Mouse (Mus musculus) forebrain, embryonic 11.5 days (tissue): Measurements from ENCODE around the gene Lamtor3. TPM values are rescaled to one million over a fixed set of nuclear protein-coding genes. Genes with fewer than 3 reads are reported as not detected.

Source experiments
- ATAC-seq: fragments of 200-750 bp; cut with Nextera tagmentation; replicated peaks from 2 replicates; pipeline ENCODE4 v1.8.0; 2017; ENCODE audit warnings: moderate TSS enrichment; ENCODE audit not compliant: low FRiP score
- DNase-seq: peaks from one replicate; pipeline ENCODE4 v3.0.0-alpha.2; 2017; ENCODE audit warnings: low spot score
- H3K27ac ChIP-seq: fragments of 300-500 bp; sonication (generic); 2 replicates; pipeline ENCODE4 v1.5.1; 2014; ENCODE audit warnings: low read depth, low read length
- H3K27me3 ChIP-seq: fragments of 300-500 bp; sonication (generic); 2 replicates; pipeline ENCODE4 v1.6.1; 2014; ENCODE audit warnings: mild to moderate bottlenecking, low read length, mixed read lengths; ENCODE audit not compliant: control insufficient read depth, insufficient read depth
- H3K36me3 ChIP-seq: fragments of 300-500 bp; sonication (generic); 2 replicates; pipeline ENCODE4 v1.6.1; 2014; ENCODE audit warnings: mild to moderate bottlenecking, low read length, moderate library complexity, mixed read lengths; ENCODE audit not compliant: control insufficient read depth, insufficient read depth
- H3K4me1 ChIP-seq: fragments of 300-500 bp; sonication (generic); replicated peaks from 2 replicates; pipeline ENCODE4 v1.6.1; 2014; ENCODE audit warnings: low read length, mixed read lengths; ENCODE audit not compliant: control insufficient read depth, insufficient read depth
- H3K4me2 ChIP-seq: fragments of 300-500 bp; sonication (generic); 2 replicates; pipeline ENCODE4 v1.6.1; 2014; ENCODE audit warnings: low read depth, mild to moderate bottlenecking, low read length, moderate library complexity, mixed read lengths; ENCODE audit not compliant: severe bottlenecking
- H3K4me3 ChIP-seq: fragments of 300-500 bp; sonication (generic); 2 replicates; pipeline ENCODE4 v1.5.1; 2014; ENCODE audit warnings: low read depth, low read length
- H3K9ac ChIP-seq: fragments of 300-500 bp; sonication (generic); 2 replicates; pipeline ENCODE4 v1.6.1; 2014; ENCODE audit warnings: low read length
- H3K9me3 ChIP-seq: fragments of 300-500 bp; sonication (generic); 2 replicates; pipeline ENCODE4 v1.6.1; 2016; ENCODE audit warnings: low read length, mixed read lengths; ENCODE audit not compliant: control insufficient read depth
- WGBS: fragments of 180-500 bp; shearing (Covaris S2); extraction: QIAGEN DNeasy Blood & Tissue Kit; methylation state at CpG from one replicate; pipeline ENCODE4 v1.1.7; 2014; 5-methylcytosine and 5-hydroxymethylcytosine counted together
- polyA plus RNA-seq: library from polyadenylated mRNA; unstranded; fragments of >200 nt; fragmentation: Nextera tagmentation; extraction: Ambion mirVana; gene quantifications from 2 replicates; pipeline ENCODE4 v1.2.1, GENCODE M21; 2014

Gene Lamtor3
- polyA plus RNA-seq, 1 experiment from 2014 or later = 107 TPM

- no peak overlapping the region for H3K27ac ChIP-seq
- H3K27me3 ChIP-seq = no peaks in the 10 kb centered on the region
- peaks cover 5% of the 10 kb centered on the region; the same call in 1 of the 2 replicates for H3K4me1 ChIP-seq
- H3K4me3 ChIP-seq = no peak overlapping the region
- no peaks in the 10 kb centered on the region for H3K9me3 ChIP-seq
- H3K4me2 ChIP-seq = no peak overlapping the region
- WGBS = 92% methylated on average over 7 of the region's 7 CpGs
- H3K36me3 ChIP-seq = no peaks in the 10 kb centered on the region
- ATAC-seq = no peak
- no peak for DNase-seq
- no peak overlapping the region for H3K9ac ChIP-seq
Measured at GRCm38 (mm10) chr3:137972989-137973388, 54.7 kb downstream of the Lamtor3 start.

- Histone ChIP-seq H3K27ac (no peak overlapping the region), H3K36me3 (no peaks in the 10 kb centered on the region), H3K4me1 (peaks cover 5% of the 10 kb centered on the region; the same call in 1 of the 2 replicates), H3K9ac (no peak overlapping the region), H3K9me3 (no peaks in the 10 kb centered on the region), H3K4me3 (no peak overlapping the region), H3K27me3 (no peaks in the 10 kb centered on the region), H3K4me2 (no peak overlapping the region)
- WGBS = 83% methylated on average over 8 of the region's 8 CpGs
- DNase-seq = no peak
- no peak for ATAC-seq
Measured at GRCm38 (mm10) chr3:137974306-137974705, 56.0 kb downstream of the Lamtor3 start.

GRCm38 (mm10) chr3:137975435-137975834 is 57.1 kb downstream of the Lamtor3 start:
- H3K9me3 ChIP-seq = no peaks in the 10 kb centered on the region
- ATAC-seq (no peak), DNase-seq (no peak)
- H3K36me3 ChIP-seq = no peaks in the 10 kb centered on the region
- no peak overlapping the region for H3K4me2 ChIP-seq
- H3K4me3 ChIP-seq = no peak overlapping the region
- no peaks in the 10 kb centered on the region for H3K27me3 ChIP-seq
- peaks cover 6% of the 10 kb centered on the region; the same call in 1 of the 2 replicates for H3K4me1 ChIP-seq
- H3K27ac ChIP-seq = no peak overlapping the region
- no peak overlapping the region for H3K9ac ChIP-seq
- 82% methylated on average over 7 of the region's 7 CpGs for WGBS

GRCm38 (mm10) chr3:137975856-137976423 is 57.6 kb downstream of the Lamtor3 start:
- DNase-seq (no peak), ATAC-seq (no peak)
- Histone ChIP-seq H3K9ac (no peak overlapping the region), H3K4me2 (no peak overlapping the region), H3K36me3 (no peaks in the 10 kb centered on the region), H3K4me3 (no peak overlapping the region), H3K4me1 (peaks cover 8% of the 10 kb centered on the region; the same call in 1 of the 2 replicates), H3K27ac (no peak overlapping the region), H3K9me3 (no peaks in the 10 kb centered on the region), H3K27me3 (no peaks in the 10 kb centered on the region)
- whole genome bisulfite sequencing = 93% methylated on average over 17 of the region's 17 CpGs

- ATAC-seq = peak; percentile 76
- Histone ChIP-seq H3K9me3 (no peaks in the 10 kb centered on the region), H3K27me3 (no peaks in the 10 kb centered on the region), H3K36me3 (no peaks in the 10 kb centered on the region), H3K4me3 (no peak overlapping the region), H3K9ac (peak overlapping the region; percentile 12; the same call in 1 of the 2 replicates), H3K27ac (peak overlapping the region; percentile 78), H3K4me2 (peak overlapping the region; percentile 18; the same call in 1 of the 2 replicates), H3K4me1 (peaks cover 8% of the 10 kb centered on the region; the same call in 1 of the 2 replicates)
- DNase-seq = peak; percentile 63
- 13% methylated on average over 9 of the region's 9 CpGs for WGBS
Measured at GRCm38 (mm10) chr3:137976943-137977628, 58.8 kb downstream of the Lamtor3 start.

GRCm38 (mm10) chr3:137977629-137978041 is 59.3 kb downstream of the Lamtor3 start:
- H3K27me3 ChIP-seq = no peaks in the 10 kb centered on the region
- no peaks in the 10 kb centered on the region for H3K36me3 ChIP-seq
- 7% methylated on average over 6 of the region's 6 CpGs for WGBS
- DNase-seq = peak; percentile 64
- ATAC-seq = peak; percentile 77
- no peak overlapping the region for H3K4me3 ChIP-seq
- H3K27ac ChIP-seq = peak overlapping the region; percentile 78
- peaks cover 8% of the 10 kb centered on the region; the same call in 1 of the 2 replicates for H3K4me1 ChIP-seq
- H3K4me2 ChIP-seq = peak overlapping the region; percentile 18; the same call in 1 of the 2 replicates
- H3K9ac ChIP-seq = peak overlapping the region; percentile 12; the same call in 1 of the 2 replicates
- H3K9me3 ChIP-seq = no peaks in the 10 kb centered on the region

- H3K27me3 ChIP-seq = no peaks in the 10 kb centered on the region
- DNase-seq = no peak
- WGBS = 63% methylated on average over 5 of the region's 5 CpGs
- H3K4me1 ChIP-seq = peaks cover 8% of the 10 kb centered on the region; the same call in 1 of the 2 replicates
- no peak overlapping the region; the same call in 1 of the 2 replicates for H3K27ac ChIP-seq
- H3K36me3 ChIP-seq = no peaks in the 10 kb centered on the region
- H3K4me3 ChIP-seq = no peak overlapping the region
- H3K4me2 ChIP-seq = no peak overlapping the region
- ATAC-seq = no peak
- no peaks in the 10 kb centered on the region for H3K9me3 ChIP-seq
- H3K9ac ChIP-seq = no peak overlapping the region
Measured at GRCm38 (mm10) chr3:137978233-137978632, 59.9 kb downstream of the Lamtor3 start.
